Mouse (Mus musculus) myocyte (in vitro differentiated cells): ENCODE measurements around the gene Lrmda. TPM values are rescaled to one million over a fixed set of nuclear protein-coding genes. Genes with fewer than 3 reads are reported as not detected.

Experiments used
- H3K27me3 ChIP-seq: one replicate; pipeline ENCODE4 v1.6.1; 2011; ENCODE audit not compliant: control insufficient read depth, insufficient read depth, insufficient read length
- H3K36me3 ChIP-seq: one replicate; pipeline ENCODE4 v1.6.1; 2011; ENCODE audit not compliant: control insufficient read depth, insufficient read depth
- H3K4me2 ChIP-seq: one replicate; pipeline ENCODE4 v1.6.1; 2011; ENCODE audit warnings: low read depth, control low read depth
- H3K4me3 ChIP-seq: one replicate; pipeline ENCODE4 v1.5.1; 2011; ENCODE audit warnings: mild to moderate bottlenecking, control low read depth, moderate library complexity
- H3K79me2 ChIP-seq: one replicate; pipeline ENCODE4 v1.6.1; 2011; ENCODE audit not compliant: control insufficient read depth, insufficient read depth
- H3ac ChIP-seq: one replicate; pipeline ENCODE4 v1.6.1; 2011; ENCODE audit not compliant: control insufficient read depth, insufficient read length
- CEBPB ChIP-seq: IDR thresholded peaks from 2 replicates; pipeline ENCODE4 v1.6.1; 2011; ENCODE audit warnings: mild to moderate bottlenecking, moderate library complexity; ENCODE audit not compliant: poor library complexity, insufficient read depth, severe bottlenecking
- E2F4 ChIP-seq: IDR thresholded peaks from one replicate; pipeline ENCODE4 v1.6.1; 2011; ENCODE audit warnings: mild to moderate bottlenecking, control low read depth, moderate library complexity; ENCODE audit not compliant: insufficient read depth
- MAX ChIP-seq: IDR thresholded peaks from one replicate; pipeline ENCODE4 v1.6.1; 2011; ENCODE audit warnings: low read depth, mild to moderate bottlenecking, control low read depth
- MYOD1 ChIP-seq, 3 experiments: IDR thresholded peaks; one replicate each; pipeline ENCODE4 v1.6.1; 2011; ENCODE audit warnings: control low read depth in 2 of 3, low read depth in 2 of 3, mild to moderate bottlenecking in 2 of 3, moderate library complexity in 1 of 3; ENCODE audit not compliant: insufficient read length in 2 of 3, control insufficient read depth in 1 of 3
- MYOG ChIP-seq, 3 experiments: IDR thresholded peaks; one replicate each; pipeline ENCODE4 v1.6.1; 2011; ENCODE audit warnings: control low read depth in 2 of 3, low read depth in 2 of 3, mild to moderate bottlenecking in 2 of 3; ENCODE audit not compliant: insufficient read length in 2 of 3, control insufficient read depth in 1 of 3, insufficient read depth in 1 of 3
- POLR2A ChIP-seq: IDR thresholded peaks from one replicate; pipeline ENCODE4 v1.6.1; 2011; ENCODE audit warnings: low read depth, mild to moderate bottlenecking, control low read depth, moderate library complexity; ENCODE audit not compliant: insufficient read length
- POLR2AphosphoS2 ChIP-seq: IDR thresholded peaks from one replicate; pipeline ENCODE4 v1.6.1; 2011; ENCODE audit warnings: low read depth, control low read depth; ENCODE audit not compliant: insufficient read length
- REST ChIP-seq: IDR thresholded peaks from one replicate; pipeline ENCODE4 v1.6.1; 2011; ENCODE audit warnings: mild to moderate bottlenecking, control low read depth, moderate library complexity; ENCODE audit not compliant: insufficient read depth, insufficient read length
- SRF ChIP-seq: IDR thresholded peaks from one replicate; pipeline ENCODE4 v1.6.1; 2011; ENCODE audit warnings: low read depth; ENCODE audit not compliant: control insufficient read depth, insufficient read length
- TCF12 ChIP-seq: IDR thresholded peaks from one replicate; pipeline ENCODE4 v1.6.1; 2011; ENCODE audit warnings: mild to moderate bottlenecking, control low read depth; ENCODE audit not compliant: poor library complexity, insufficient read depth, severe bottlenecking
- TCF3 ChIP-seq: IDR thresholded peaks from one replicate; pipeline ENCODE4 v1.6.1; 2011; ENCODE audit warnings: low read depth, control low read depth; ENCODE audit not compliant: insufficient read length
- USF1 ChIP-seq: IDR thresholded peaks from one replicate; pipeline ENCODE4 v1.6.1; 2011; ENCODE audit warnings: low read depth, mild to moderate bottlenecking, control low read depth, moderate library complexity
- polyA plus RNA-seq: library from polyadenylated mRNA; unstranded; fragments of >200 nt; fragmentation: generic; extraction: Trizol; gene quantifications from one replicate; pipeline ENCODE4 v1.2.1, GENCODE M21; 2012; ENCODE audit warnings: missing spikeins

Lrmda gene
- polyA plus RNA-seq, 1 experiment = 1.9 TPM

GRCm38 (mm10) chr14:22874584-22874983, 855.1 kb downstream of the Lrmda start:
- TF ChIP-seq E2F4 = no peak
- TF ChIP-seq REST = no peak
- TF ChIP-seq POLR2AphosphoS2 = no peak
- no peak for TF ChIP-seq TCF12
- no peak for TF ChIP-seq TCF3
- no peak for TF ChIP-seq MAX
- no peak for TF ChIP-seq MYOD1 (IDR thresholded peaks at IDR 0.05; ENCODE audit: control insufficient read depth in 1 of 3, insufficient read length in 2 of 3, low read depth in 2 of 3)
- no peak for TF ChIP-seq CEBPB
- no peak for TF ChIP-seq MYOG (IDR thresholded peaks at IDR 0.05; ENCODE audit: control insufficient read depth in 1 of 3, insufficient read depth in 1 of 3, insufficient read length in 2 of 3, low read depth in 2 of 3)
- no peak for TF ChIP-seq SRF
- TF ChIP-seq POLR2A = no peak
- no peak for TF ChIP-seq USF1
- Histone ChIP-seq H3K36me3 (no peaks in the 10 kb centered on the region), H3K79me2 (no peaks in the 10 kb centered on the region), H3ac (no peak overlapping the region), H3K4me2 (no peak overlapping the region), H3K4me3 (no peak overlapping the region), H3K27me3 (no peaks in the 10 kb centered on the region)

- no peak overlapping the region for H3K4me2 ChIP-seq
- H3K4me3 ChIP-seq = no peak overlapping the region
- TF ChIP-seq SRF = no peak
- TF ChIP-seq CEBPB = peak; percentile 95
- no peaks in the 10 kb centered on the region for H3K36me3 ChIP-seq
- no peaks in the 10 kb centered on the region for H3K79me2 ChIP-seq
- H3K27me3 ChIP-seq = no peaks in the 10 kb centered on the region
- no peak overlapping the region for H3ac ChIP-seq
Observed at GRCm38 (mm10) chr14:22887182-22887581, 867.7 kb downstream of the Lrmda start.

- H3K27me3 ChIP-seq = no peaks in the 10 kb centered on the region
Observed at GRCm38 (mm10) chr14:22899312-22899711, 879.8 kb downstream of the Lrmda start.

GRCm38 (mm10) chr14:22902116-22902515, 882.6 kb downstream of the Lrmda start:
- Histone ChIP-seq H3K79me2 (no peaks in the 10 kb centered on the region), H3K4me2 (no peak overlapping the region), H3K4me3 (no peak overlapping the region), H3ac (no peak overlapping the region), H3K36me3 (no peaks in the 10 kb centered on the region), H3K27me3 (no peaks in the 10 kb centered on the region)
- no peak for TF ChIP-seq E2F4
- no peak for TF ChIP-seq MYOD1 (IDR thresholded peaks at IDR 0.05; ENCODE audit: control insufficient read depth in 1 of 3, insufficient read length in 2 of 3, low read depth in 2 of 3)
- no peak for TF ChIP-seq USF1
- no peak for TF ChIP-seq CEBPB
- TF ChIP-seq SRF = no peak
- no peak for TF ChIP-seq TCF3

More at GRCm38 (mm10) chr14:22899312-22899711, 879.8 kb downstream of the Lrmda start:
- H3ac ChIP-seq = no peak overlapping the region
- TF ChIP-seq E2F4 (no peak), POLR2AphosphoS2 (no peak), USF1 (peak; percentile 64), SRF (no peak), MYOG (IDR thresholded peaks at IDR 0.05; ENCODE audit: control insufficient read depth in 1 of 3, insufficient read depth in 1 of 3, insufficient read length in 2 of 3, low read depth in 2 of 3) (no peak), POLR2A (no peak), REST (no peak), MAX (no peak), MYOD1 (IDR thresholded peaks at IDR 0.05; ENCODE audit: control insufficient read depth in 1 of 3, insufficient read length in 2 of 3, low read depth in 2 of 3) (no peak), TCF12 (no peak), CEBPB (peak; percentile 64; the same call in 1 of the 2 replicates), TCF3 (no peak)
- no peaks in the 10 kb centered on the region for H3K36me3 ChIP-seq
- no peaks in the 10 kb centered on the region for H3K79me2 ChIP-seq
- H3K4me3 ChIP-seq = no peak overlapping the region
- H3K4me2 ChIP-seq = no peak overlapping the region

GRCm38 (mm10) chr14:22902914-22903313, 883.4 kb downstream of the Lrmda start:
- H3K4me3 ChIP-seq = no peak overlapping the region
- no peak overlapping the region for H3ac ChIP-seq
- TF ChIP-seq POLR2AphosphoS2 (no peak), REST (no peak), MAX (no peak), CEBPB (no peak), TCF3 (no peak), SRF (no peak), MYOG (IDR thresholded peaks at IDR 0.05; ENCODE audit: control insufficient read depth in 1 of 3, insufficient read depth in 1 of 3, insufficient read length in 2 of 3, low read depth in 2 of 3) (no peak), POLR2A (no peak), MYOD1 (IDR thresholded peaks at IDR 0.05; ENCODE audit: control insufficient read depth in 1 of 3, insufficient read length in 2 of 3, low read depth in 2 of 3) (no peak), USF1 (no peak)
- H3K36me3 ChIP-seq = no peaks in the 10 kb centered on the region
- H3K4me2 ChIP-seq = no peak overlapping the region
- no peaks in the 10 kb centered on the region for H3K79me2 ChIP-seq
- no peaks in the 10 kb centered on the region for H3K27me3 ChIP-seq
